Mouse (Mus musculus) cerebellum, adult 9-10 months (tissue): ENCODE data around the gene Arntl2.

Experiments
- DNase-seq: peaks from one replicate; pipeline ENCODE4 v3.0.0; 2022

The Arntl2 gene

GRCm38 (mm10) chr6:146781566-146781965, 14.3 kb upstream of the Arntl2 start:
- no peak for DNase-seq

DNA sequence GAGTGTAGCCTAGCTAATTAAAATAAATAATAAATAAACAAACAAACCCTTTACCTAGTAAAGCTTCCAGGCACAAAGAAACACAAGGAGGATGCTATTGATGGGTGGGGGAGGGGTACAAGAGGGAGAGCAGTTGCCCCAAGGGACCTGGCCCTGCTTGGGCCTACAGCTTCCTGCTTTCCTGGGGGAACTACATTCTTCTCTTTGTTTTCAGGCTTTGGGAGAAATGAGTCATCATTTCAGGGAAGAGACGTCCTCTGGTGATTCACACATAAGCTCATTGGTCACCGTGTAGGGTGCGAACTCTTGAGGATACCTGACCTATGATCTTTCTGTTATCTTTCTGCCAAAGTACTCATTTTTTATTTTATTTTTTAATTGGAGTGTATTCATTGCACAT, 2.3 kb upstream of the Arntl2 start:
- DNase-seq, result no peak

- DNase-seq, result no peak
Observed at GRCm38 (mm10) chr6:146795166-146795923, 510 bp upstream of the Arntl2 start.

DNA sequence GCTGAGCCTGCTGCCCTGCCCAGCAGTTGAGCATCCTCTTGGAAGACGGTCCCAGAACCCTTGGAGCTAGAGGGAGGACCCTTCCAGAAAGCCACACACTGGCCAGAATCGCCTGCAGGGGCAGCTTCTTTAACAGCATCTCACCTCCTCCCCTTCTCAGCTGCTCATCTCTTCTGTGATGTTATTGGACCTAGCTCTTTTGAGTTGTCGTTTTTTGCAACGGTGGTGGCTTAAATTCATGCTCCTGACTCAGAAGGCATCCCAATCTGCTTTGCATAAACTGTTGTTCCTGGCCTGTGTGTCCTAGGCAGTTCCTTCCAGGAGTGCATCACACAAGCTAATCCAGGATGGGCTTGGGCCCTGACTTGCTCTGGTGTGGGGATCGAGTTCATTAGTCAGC, 1.6 kb downstream of the Arntl2 start:
- no peak for DNase-seq

DNA sequence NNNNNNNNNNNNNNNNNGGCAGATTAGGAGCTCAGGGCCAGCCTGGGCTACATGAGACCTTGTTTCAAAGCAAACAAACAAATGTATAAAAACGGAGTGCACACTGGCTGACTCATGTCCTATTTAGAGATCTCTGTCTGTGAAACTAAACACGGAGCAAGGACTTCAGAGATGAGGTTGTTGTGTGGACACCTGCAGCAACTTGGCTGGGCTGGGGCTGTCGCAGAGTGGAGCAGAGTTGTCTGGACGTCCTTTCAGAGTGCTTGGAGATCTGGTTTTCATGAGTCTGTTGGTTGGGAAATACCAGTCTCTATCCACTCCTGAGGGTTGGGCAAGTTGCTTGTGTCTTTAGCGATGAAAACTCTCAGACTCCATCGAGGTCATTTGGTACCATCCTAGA, 14.1 kb downstream of the Arntl2 start:
- no peak for DNase-seq

- DNase-seq, result no peak
Observed at GRCm38 (mm10) chr6:146813007-146813406, 17.2 kb downstream of the Arntl2 start.

DNA sequence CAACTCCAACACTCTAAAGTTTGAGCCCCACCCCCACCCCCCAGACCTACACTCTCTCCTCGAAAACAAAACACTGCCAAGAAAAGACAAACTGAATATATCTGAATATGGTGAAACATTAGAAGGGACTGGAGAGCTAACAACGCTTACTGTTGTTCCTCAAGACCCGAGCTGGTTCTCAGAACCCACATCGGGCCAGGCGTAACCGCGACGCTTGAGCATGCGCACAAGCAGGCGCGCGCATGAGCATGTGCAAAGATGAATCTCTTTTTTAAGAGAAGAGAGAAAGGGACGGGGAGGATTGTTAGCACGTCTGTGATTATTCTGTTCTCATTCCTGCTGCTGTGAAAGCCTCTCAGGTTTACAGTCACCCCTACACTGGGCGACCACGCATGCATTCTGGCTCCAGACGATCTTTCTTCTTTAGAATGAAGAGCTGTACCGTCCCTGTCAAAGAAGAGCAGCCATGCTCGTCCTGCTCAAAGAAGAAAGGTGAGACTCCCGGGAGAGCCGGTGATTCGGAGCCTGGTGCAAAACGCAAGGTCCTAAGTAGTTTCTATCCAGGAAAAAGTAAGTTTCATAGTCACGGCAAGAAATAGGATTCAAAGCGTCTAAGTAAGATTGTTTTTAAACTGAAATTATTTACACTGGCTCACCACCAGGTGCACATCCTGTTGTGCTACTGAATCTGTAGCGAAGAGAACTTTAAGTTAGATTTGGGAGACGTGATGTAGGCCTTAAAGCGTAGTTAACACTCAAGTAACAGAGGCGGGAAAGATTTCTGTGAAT, 24.5 kb downstream of the Arntl2 start:
- DNase-seq, result no peak

DNA sequence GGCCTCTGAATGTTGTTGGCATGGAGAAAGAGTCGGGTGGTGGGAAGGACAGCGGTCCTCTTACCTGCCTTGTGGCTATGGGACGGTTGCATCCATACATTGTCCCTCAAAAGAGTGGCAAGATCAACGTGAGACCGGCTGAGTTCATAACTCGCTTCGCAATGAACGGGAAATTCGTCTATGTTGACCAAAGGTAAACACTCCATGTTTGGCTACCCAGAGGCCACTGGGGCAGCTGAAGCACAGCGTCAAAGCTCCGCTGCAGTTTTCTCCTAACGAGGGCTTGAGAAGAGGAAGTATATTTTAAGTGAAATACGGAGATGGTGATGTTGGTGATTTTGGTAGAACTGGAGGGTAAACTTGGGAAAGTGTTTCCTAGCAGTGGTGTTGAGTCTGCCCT, 26.1 kb downstream of the Arntl2 start:
- no peak for DNase-seq

- peak; percentile 43 for DNase-seq
Observed at GRCm38 (mm10) chr6:146824727-146825486, 29.1 kb downstream of the Arntl2 start.

DNA sequence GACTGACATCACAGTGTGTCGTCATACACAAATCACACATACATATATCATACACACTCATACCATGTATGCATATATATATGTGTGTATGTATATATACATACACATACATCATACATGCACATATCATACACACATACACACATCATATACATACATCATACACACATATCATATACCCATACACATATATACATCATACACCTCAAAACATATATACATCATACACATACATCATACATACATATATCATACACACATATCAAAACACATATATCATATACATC, 29.6 kb downstream of the Arntl2 start:
- DNase-seq, result no peak

- DNase-seq, result no peak
Observed at GRCm38 (mm10) chr6:146831320-146831719, 35.5 kb downstream of the Arntl2 start.

DNA sequence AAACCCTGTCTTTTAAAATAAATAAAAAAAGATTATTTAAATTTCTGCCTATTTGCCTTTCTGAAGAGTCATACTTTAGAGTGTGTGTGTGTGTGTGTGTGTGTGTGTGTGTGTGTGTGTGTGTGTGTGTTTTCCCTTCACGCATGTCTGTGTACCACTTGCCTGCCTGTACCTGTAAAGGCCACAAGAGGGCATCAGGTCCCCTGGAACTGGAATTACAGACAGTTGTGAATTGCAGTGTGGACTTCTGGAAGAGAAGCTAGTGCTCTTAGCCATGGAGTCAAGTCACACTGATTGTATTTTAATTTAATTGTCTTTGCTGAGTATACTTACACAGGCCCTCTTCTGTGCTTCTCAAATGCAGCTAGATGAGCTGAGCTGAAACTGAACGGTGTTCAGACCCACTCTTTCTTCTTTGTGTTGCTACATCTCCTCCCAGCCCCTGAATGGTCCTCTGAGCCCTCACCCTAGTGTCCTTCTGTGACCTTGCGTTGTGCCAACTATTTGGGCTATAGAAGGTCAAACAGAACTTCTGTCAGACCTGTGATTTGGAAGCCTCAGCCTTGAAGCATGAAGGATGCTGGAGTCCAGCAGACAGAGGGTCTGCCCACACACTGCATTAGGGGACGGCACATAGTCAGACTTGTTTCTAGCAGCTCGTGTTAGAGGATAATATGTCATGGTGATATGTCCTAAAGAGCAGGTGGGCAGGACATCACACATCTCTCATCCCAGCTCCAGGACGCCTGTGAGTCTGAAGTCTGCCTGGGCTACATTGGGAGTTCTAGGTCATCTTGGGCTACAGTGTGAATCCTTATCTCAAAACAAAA, 37.8 kb downstream of the Arntl2 start:
- peak; percentile 20 for DNase-seq

DNA sequence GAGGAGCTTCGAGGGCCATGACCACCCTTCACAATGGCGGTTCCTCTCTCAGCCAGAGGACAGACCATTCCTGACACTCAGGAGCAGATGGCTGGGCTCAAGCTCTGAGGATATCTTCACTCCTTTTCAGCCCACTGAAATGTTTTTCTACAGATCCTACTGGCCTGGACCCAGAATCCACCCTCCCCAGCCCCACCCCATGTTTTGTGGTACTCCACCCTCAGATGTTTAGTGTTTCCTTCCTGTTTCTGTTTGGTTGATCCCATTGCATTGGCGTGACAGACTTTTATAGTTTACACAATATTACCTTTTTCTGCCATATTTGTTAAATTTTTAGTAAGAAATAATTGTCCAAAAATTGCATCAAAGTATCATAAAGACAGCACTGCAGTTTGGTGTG, 38.5 kb downstream of the Arntl2 start:
- no peak for DNase-seq

DNA sequence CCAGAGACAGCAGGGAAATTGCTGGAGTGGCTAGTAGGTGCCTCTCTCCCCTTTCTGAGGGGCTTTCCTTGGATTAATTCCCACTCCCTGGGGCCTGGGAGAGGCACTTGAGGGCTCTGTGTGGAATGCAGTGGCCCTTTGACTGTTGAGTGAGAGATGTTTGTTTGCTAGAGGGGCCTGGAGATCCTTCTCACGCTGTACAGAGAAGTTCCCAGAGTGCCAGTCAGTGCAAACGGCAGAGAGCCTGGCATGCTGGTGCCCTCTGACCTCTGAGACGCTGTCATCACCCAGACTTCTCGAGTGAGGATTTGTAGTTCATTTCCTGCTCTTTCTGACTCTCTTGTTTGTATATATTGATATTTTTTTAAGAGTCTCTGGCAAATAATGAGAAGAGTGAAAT, 39.9 kb downstream of the Arntl2 start:
- no peak for DNase-seq

DNA sequence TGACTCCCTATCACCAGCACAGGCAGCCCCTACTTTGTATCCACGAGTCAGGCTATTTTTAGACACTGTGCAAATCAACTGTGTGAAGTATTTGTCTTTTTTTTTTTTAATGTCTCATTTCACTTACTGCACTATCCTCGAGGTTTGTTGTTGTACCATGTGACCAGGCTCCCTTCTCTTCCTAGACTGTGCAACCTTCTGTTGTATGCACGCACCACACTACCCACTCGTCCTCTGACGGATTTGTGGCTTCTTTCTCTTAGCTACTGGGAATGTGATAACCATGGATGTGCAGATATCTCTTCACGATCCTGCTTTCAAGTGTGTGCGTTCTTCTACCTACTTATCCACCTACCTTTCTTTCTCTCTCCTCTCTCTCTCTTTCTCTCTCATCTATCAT, 41.5 kb downstream of the Arntl2 start:
- DNase-seq, result no peak

- DNase-seq, result no peak
Observed at GRCm38 (mm10) chr6:146838366-146838765, 42.5 kb downstream of the Arntl2 start.

DNA sequence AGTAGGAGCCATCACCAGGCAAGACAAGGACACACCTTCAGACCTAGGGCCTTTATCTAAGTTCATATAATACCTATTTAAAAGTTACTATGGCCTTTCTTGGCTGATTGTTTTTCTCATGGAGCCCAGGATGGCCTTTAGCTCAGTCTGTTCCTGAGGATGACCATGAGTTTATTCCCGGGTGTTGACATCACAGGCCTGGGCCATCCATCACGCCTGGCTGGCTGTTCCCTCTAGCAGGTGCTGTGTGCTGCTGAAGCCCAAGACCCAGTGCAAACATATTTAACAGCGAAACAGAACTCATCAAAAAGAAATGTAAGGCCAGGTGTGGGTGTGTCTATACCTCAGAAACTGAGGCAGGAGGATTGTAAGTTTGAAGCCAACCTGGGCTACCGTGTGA, 43.0 kb downstream of the Arntl2 start:
- no peak for DNase-seq

GRCm38 (mm10) chr6:146844867-146845266, 49.0 kb downstream of the Arntl2 start:
- no peak for DNase-seq

- no peak for DNase-seq
Observed at GRCm38 (mm10) chr6:146845347-146845746, 49.5 kb downstream of the Arntl2 start.

GRCm38 (mm10) chr6:146845961-146846750, 50.3 kb downstream of the Arntl2 start:
- DNase-seq, result no peak

DNA sequence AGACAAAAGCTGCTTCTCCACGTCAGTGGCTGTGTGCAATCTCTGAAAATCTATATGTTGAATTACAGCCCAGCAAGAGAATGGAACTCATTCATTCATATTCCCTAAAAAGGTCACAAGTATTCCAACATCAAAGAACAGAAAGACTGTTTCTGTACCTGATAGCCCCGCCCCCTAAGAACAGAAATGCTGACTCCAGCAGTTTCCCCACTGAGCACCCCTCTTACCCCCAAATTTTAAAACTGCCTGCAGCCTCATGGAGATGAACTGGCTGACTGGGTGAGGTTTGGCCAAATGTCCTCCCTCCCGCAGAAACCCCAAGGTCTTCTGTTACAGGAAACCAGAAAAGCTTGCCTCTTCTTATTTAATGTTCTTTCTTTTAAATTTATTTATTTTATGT, 51.5 kb downstream of the Arntl2 start:
- DNase-seq, result no peak

DNA sequence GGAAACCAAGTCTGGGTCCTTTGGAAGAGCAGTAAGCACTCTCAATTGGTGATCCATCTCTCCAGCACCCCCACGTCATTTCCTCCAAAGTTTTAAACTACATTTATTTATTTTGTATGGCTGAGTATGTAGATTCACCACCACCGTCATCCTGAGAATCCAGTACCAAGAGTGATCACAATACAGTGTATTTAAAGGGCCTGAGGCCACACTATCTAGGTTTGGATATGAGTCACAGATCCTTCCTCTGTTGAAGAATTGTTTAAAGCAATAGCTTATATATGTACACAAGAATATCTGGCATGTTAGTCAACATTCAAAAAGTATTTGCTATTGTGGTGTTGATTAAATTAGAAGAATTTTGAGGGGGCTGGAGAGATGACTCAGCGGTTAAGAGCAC, 52.4 kb downstream of the Arntl2 start:
- no peak for DNase-seq
